Mouse (Mus musculus): ENCODE data around the gene Ren1. TPM values are rescaled to one million over a fixed set of nuclear protein-coding genes. Genes with fewer than 3 reads are reported as not detected.

The Ren1 gene
- polyA plus RNA-seq, 1 experiment = not detected

DNA sequence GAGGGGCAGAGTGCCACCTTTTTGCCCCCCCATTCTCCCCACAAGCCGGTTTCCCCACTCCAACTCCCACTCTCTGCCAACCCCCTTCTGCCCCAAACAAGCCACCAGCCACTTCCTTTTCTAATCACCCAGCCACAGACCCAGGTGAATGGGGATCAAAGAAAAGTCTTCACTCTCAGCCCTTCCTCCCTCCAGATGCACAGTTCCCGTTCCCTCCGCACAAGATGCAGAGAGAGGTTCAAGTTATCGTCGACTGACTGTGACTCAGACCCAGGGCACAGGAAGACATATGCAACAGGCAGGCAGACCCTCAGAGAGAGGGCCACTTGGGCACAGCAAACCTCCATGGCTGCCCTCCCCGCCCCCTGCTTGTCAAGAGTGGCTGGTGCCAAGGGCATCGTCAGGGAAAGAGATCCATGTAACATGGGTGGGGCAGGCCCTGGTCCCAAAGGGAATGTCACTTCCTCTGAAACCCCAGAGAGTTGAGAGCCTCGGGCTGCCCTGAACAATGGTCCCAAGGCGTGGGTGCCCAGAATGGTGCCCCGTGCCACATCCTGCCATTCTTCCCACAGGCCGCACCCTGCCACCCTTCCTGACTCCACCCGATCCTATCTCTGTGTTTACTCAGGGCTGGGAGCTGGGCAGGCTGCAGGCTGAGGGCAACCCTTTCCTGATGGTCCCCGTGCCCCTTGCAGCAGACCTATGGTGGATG lies 49.9 kb downstream of the Ren1 start:
- H3K4me3 ChIP-seq (ENCODE audit: insufficient read depth, low read length) = no peak overlapping the region
- H3K27ac ChIP-seq (ENCODE audit: insufficient read depth, low read depth, low read length) = no peak overlapping the region
- TF ChIP-seq POLR2A (IDR thresholded peaks at IDR 0.05; ENCODE audit: borderline replicate concordance, low read depth, low read length) (no peak), CTCF (IDR thresholded peaks at IDR 0.05; ENCODE audit: low read depth, low read length) (no peak)
- no peaks in the 10 kb centered on the region for H3K4me1 ChIP-seq (ENCODE audit: control insufficient read depth, insufficient read depth, low read length)

DNA sequence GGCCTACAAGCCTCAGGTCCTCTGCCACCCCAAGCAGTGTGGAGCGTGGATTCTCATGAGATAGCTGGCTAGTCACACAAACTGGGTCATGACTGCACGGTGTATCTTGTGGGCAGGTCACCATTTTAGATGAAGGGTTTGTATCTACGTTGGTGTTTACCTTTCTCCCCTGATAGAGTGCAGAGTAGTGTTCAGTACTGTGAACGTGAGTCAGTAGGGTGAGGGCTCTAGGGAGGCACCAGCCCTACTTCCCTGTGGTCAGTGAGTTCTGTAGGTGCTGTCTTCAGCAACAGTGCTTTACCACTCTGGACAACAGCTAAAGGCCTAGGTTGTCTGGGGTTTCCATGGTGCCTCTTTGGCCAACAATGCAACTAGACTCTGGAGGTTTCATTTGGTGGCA lies 53.7 kb downstream of the Ren1 start:
- Histone ChIP-seq H3K27ac (ENCODE audit: insufficient read depth, low read depth, low read length) (no peak overlapping the region), H3K4me3 (ENCODE audit: insufficient read depth, low read length) (no peak overlapping the region), H3K4me1 (ENCODE audit: control insufficient read depth, insufficient read depth, low read length) (no peaks in the 10 kb centered on the region)
- TF ChIP-seq CTCF (IDR thresholded peaks at IDR 0.05; ENCODE audit: low read depth, low read length) (no peak), POLR2A (IDR thresholded peaks at IDR 0.05; ENCODE audit: borderline replicate concordance, low read depth, low read length) (no peak)

DNA sequence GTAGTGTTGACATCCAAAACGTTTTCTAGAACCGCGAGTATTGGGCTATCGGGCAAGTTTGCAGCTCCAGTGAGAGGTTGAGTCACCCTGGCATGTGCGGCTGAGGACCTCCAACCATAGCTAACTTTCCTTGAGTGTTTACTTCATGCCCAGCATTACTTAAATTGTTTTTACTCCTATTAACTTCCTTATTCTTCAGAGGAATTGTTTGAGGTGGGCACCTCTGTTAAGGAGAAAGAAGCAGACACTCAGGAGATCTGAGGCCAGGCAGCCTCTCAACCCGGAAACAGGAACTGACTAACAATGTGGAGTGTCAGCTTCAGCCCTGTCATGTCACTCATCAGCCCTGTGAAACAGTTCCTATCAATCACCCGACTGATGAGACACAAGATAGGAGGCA lies 56.3 kb downstream of the Ren1 start:
- Histone ChIP-seq H3K27ac (ENCODE audit: insufficient read depth, low read depth, low read length) (no peak overlapping the region), H3K4me3 (ENCODE audit: insufficient read depth, low read length) (no peak overlapping the region), H3K4me1 (ENCODE audit: control insufficient read depth, insufficient read depth, low read length) (no peaks in the 10 kb centered on the region)
- TF ChIP-seq CTCF (IDR thresholded peaks at IDR 0.05; ENCODE audit: low read depth, low read length) = no peak
- TF ChIP-seq POLR2A (IDR thresholded peaks at IDR 0.05; ENCODE audit: borderline replicate concordance, low read depth, low read length) = no peak

DNA sequence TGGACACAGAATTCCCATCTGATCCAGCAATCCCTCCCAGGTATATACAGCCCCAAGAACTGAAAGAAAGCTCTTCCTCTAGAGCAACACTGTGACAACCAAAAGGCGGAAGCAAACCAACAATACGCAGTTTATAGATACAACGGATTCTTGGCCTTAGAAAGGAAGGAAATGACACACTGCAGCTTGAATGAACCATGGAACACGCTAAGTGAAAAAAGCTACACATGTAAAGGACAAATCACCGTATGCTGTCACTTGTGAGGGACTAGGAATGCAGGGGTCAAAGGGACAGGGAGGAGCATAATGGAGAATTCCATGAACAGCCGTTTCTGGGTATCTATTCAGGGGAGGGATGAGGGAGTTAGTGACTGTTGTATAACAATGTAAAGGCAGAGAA lies 57.1 kb downstream of the Ren1 start:
- Histone ChIP-seq H3K4me1 (ENCODE audit: control insufficient read depth, insufficient read depth, low read length) (no peaks in the 10 kb centered on the region), H3K27ac (ENCODE audit: insufficient read depth, low read depth, low read length) (no peak overlapping the region), H3K4me3 (ENCODE audit: insufficient read depth, low read length) (no peak overlapping the region)
- TF ChIP-seq CTCF (IDR thresholded peaks at IDR 0.05; ENCODE audit: low read depth, low read length) (no peak), POLR2A (IDR thresholded peaks at IDR 0.05; ENCODE audit: borderline replicate concordance, low read depth, low read length) (no peak)

DNA sequence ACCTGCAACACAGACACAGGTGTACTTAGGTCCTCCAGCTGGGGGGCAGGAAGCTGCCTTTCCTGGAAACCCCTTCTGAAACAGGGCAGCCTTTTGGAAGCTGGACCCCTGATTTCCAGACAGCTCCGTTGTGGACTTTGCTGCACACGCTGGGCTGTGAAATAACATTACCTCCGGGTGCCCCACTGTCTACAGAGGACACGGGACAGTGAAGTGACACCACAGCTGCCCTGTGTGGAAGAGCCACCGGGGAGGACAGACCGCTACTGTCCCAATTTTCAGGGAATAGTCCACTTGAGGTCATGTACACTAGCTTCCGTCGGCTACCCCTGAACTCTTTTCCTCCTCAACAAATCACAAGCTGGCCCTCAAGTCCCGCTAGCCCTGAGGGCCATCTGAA lies 58.0 kb downstream of the Ren1 start:
- Histone ChIP-seq H3K4me1 (ENCODE audit: control insufficient read depth, insufficient read depth, low read length) (no peaks in the 10 kb centered on the region), H3K27ac (ENCODE audit: insufficient read depth, low read depth, low read length) (no peak overlapping the region), H3K4me3 (ENCODE audit: insufficient read depth, low read length) (no peak overlapping the region)
- TF ChIP-seq POLR2A (IDR thresholded peaks at IDR 0.05; ENCODE audit: borderline replicate concordance, low read depth, low read length) (no peak), CTCF (IDR thresholded peaks at IDR 0.05; ENCODE audit: low read depth, low read length) (no peak)

DNA sequence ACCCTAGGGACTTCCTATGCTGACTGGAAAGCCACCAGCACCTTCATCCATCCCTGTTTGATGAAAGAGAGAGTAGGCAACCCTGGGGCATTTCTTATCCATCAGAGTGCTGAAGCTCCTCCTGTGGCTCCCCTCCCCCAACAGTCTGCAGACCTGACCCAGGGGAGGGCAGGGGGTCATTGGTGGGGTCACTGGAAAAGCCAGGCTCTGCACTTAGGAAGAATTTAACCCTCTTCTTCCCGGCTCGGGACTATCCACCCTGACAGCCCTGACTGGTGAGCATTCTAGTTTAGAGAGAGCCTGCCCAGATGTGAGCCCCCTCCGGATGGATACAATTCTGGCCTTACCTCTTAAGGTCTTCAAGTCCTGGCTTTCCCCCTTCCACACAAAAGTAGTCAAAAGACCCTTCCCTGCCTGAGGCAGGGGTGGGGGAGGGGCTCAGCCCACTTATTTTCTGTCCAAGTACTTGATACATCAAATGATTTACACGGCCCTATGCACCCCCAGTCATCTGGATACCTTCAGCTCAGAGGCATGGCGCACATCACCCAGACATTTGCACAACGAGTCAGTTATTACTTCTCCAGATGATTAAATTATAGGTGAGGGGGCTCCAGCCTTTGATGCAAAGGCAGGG lies 58.7 kb downstream of the Ren1 start:
- TF ChIP-seq POLR2A (IDR thresholded peaks at IDR 0.05; ENCODE audit: borderline replicate concordance, low read depth, low read length) = no peak
- no peak for TF ChIP-seq CTCF (IDR thresholded peaks at IDR 0.05; ENCODE audit: low read depth, low read length)
- no peak overlapping the region for H3K27ac ChIP-seq (ENCODE audit: insufficient read depth, low read depth, low read length)
- H3K4me1 ChIP-seq (ENCODE audit: control insufficient read depth, insufficient read depth, low read length) = no peaks in the 10 kb centered on the region
- no peak overlapping the region for H3K4me3 ChIP-seq (ENCODE audit: insufficient read depth, low read length)

DNA sequence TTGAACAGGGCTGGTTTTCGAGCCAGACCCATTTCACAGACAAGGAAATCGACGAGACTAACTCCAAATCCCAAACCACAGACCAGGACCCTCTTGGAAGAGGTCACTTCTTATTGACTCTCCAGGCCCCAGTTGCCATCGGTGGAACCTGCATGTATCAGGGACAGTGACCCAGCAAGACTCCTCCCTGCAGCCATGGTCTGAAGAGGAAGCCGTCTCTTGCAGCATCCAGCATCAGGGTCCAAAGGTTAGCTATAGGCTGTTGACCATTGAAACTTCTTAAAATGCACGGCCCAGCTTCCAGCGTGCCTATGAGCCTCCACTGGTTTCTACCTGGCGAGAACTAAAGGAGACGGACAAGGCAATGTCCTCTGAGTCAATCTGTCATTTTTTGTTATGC lies 59.5 kb downstream of the Ren1 start:
- Histone ChIP-seq H3K4me3 (ENCODE audit: insufficient read depth, low read length) (no peak overlapping the region), H3K4me1 (ENCODE audit: control insufficient read depth, insufficient read depth, low read length) (no peaks in the 10 kb centered on the region), H3K27ac (ENCODE audit: insufficient read depth, low read depth, low read length) (no peak overlapping the region)
- TF ChIP-seq CTCF (IDR thresholded peaks at IDR 0.05; ENCODE audit: low read depth, low read length) = no peak
- TF ChIP-seq POLR2A (IDR thresholded peaks at IDR 0.05; ENCODE audit: borderline replicate concordance, low read depth, low read length) = no peak

Other genes with a start within 250 kb of the Ren1 start
- 36.1 and 37.4 TPM in 2 replicates for gene Ppp1r15b, start 219.4 kb upstream of the Ren1 start, polyA plus RNA-seq (2012; ENCODE audit: insufficient read depth, insufficient read length, missing spikeins)
- not detected in 2 replicates for gene Plekha6, start 186.3 kb upstream of the Ren1 start, polyA plus RNA-seq (2012; ENCODE audit: insufficient read depth, insufficient read length, missing spikeins)
- not detected in 2 replicates for gene Golt1a, start 40.7 kb upstream of the Ren1 start, polyA plus RNA-seq (2012; ENCODE audit: insufficient read depth, insufficient read length, missing spikeins)
- not detected in 2 replicates for gene Kiss1, start 28.6 kb upstream of the Ren1 start, polyA plus RNA-seq (2012; ENCODE audit: insufficient read depth, insufficient read length, missing spikeins)
- not detected in 2 replicates for gene Etnk2, start 13.1 kb downstream of the Ren1 start, polyA plus RNA-seq (2012; ENCODE audit: insufficient read depth, insufficient read length, missing spikeins)
- not detected in 2 replicates for gene Sox13, start 73.9 kb downstream of the Ren1 start, polyA plus RNA-seq (2012; ENCODE audit: insufficient read depth, insufficient read length, missing spikeins)